Mouse (Mus musculus): ENCODE measurements around the gene Fryl. TPM values are rescaled to one million over a fixed set of nuclear protein-coding genes. Genes with fewer than 3 reads are reported as not detected.

The Fryl gene
- polyA plus RNA-seq, 1 experiment from 2014 or later = 33.4 TPM

- Histone ChIP-seq H3K9ac (no peak overlapping the region), H3K27me3 (replicated peaks) (no peaks in the 10 kb centered on the region), H3K36me3 (peaks cover 1% of the 10 kb centered on the region; the same call in 1 of the 2 replicates), H3K27ac (no peak overlapping the region), H3K4me3 (replicated peaks) (no peak overlapping the region), H3K4me1 (no peaks in the 10 kb centered on the region), H3K9me3 (no peaks in the 10 kb centered on the region), H3K4me2 (no peak overlapping the region)
- 93% methylated on average over 1 of the region's 1 CpGs for WGBS
- ATAC-seq (ENCODE audit: insufficient read depth, low FRiP score, low read depth) = no peak
These were observed 39.3 kb downstream of the Fryl start for GRCm38 (mm10) chr5:73217116-73217515.

- Histone ChIP-seq H3K27ac (no peak overlapping the region), H3K27me3 (replicated peaks) (no peaks in the 10 kb centered on the region), H3K36me3 (peaks cover 4% of the 10 kb centered on the region; the same call in 1 of the 2 replicates), H3K4me3 (replicated peaks) (no peak overlapping the region), H3K4me2 (no peak overlapping the region), H3K4me1 (no peaks in the 10 kb centered on the region), H3K9me3 (no peaks in the 10 kb centered on the region), H3K9ac (no peak overlapping the region)
- no peak for ATAC-seq (ENCODE audit: insufficient read depth, low FRiP score, low read depth)
- WGBS = 92% methylated on average over 9 of the region's 9 CpGs
These were observed 40.4 kb downstream of the Fryl start for GRCm38 (mm10) chr5:73216014-73216413.

GRCm38 (mm10) chr5:73212446-73212845, 44.0 kb downstream of the Fryl start:
- ATAC-seq (ENCODE audit: insufficient read depth, low FRiP score, low read depth) = no peak
- H3K27ac ChIP-seq = no peak overlapping the region
- H3K4me1 ChIP-seq = no peaks in the 10 kb centered on the region
- H3K9me3 ChIP-seq = no peaks in the 10 kb centered on the region
- no peak overlapping the region for H3K4me3 ChIP-seq (replicated peaks)
- no peak overlapping the region for H3K9ac ChIP-seq
- no peaks in the 10 kb centered on the region for H3K27me3 ChIP-seq (replicated peaks)
- 80% methylated on average over 9 of the region's 9 CpGs for WGBS
- peaks cover 4% of the 10 kb centered on the region; the same call in 1 of the 2 replicates for H3K36me3 ChIP-seq
- no peak overlapping the region for H3K4me2 ChIP-seq

GRCm38 (mm10) chr5:73211961-73212360, 44.5 kb downstream of the Fryl start:
- Histone ChIP-seq H3K4me2 (no peak overlapping the region), H3K4me1 (no peaks in the 10 kb centered on the region), H3K9me3 (no peaks in the 10 kb centered on the region), H3K9ac (no peak overlapping the region), H3K27ac (no peak overlapping the region), H3K4me3 (replicated peaks) (no peak overlapping the region), H3K27me3 (replicated peaks) (no peaks in the 10 kb centered on the region), H3K36me3 (peaks cover 4% of the 10 kb centered on the region; the same call in 1 of the 2 replicates)
- 83% methylated on average over 15 of the region's 15 CpGs for WGBS
- ATAC-seq (ENCODE audit: insufficient read depth, low FRiP score, low read depth) = no peak

GRCm38 (mm10) chr5:73210971-73211315, 45.5 kb downstream of the Fryl start:
- Histone ChIP-seq H3K9ac (no peak overlapping the region), H3K36me3 (peaks cover 4% of the 10 kb centered on the region; the same call in 1 of the 2 replicates), H3K9me3 (no peaks in the 10 kb centered on the region), H3K27ac (no peak overlapping the region), H3K27me3 (replicated peaks) (no peaks in the 10 kb centered on the region), H3K4me2 (no peak overlapping the region), H3K4me3 (replicated peaks) (no peak overlapping the region), H3K4me1 (no peaks in the 10 kb centered on the region)
- no peak for ATAC-seq (ENCODE audit: insufficient read depth, low FRiP score, low read depth)
- WGBS = 86% methylated on average over 6 of the region's 6 CpGs

- H3K27me3 ChIP-seq (replicated peaks) = no peaks in the 10 kb centered on the region
- 88% methylated on average over 22 of the region's 22 CpGs for WGBS
- no peaks in the 10 kb centered on the region for H3K9me3 ChIP-seq
- no peak overlapping the region for H3K9ac ChIP-seq
- H3K4me1 ChIP-seq = no peaks in the 10 kb centered on the region
- H3K36me3 ChIP-seq = peaks cover 4% of the 10 kb centered on the region; the same call in 1 of the 2 replicates
- H3K4me3 ChIP-seq (replicated peaks) = no peak overlapping the region
- H3K27ac ChIP-seq = no peak overlapping the region
- H3K4me2 ChIP-seq = no peak overlapping the region
- ATAC-seq (ENCODE audit: insufficient read depth, low FRiP score, low read depth) = no peak
These were observed 46.1 kb downstream of the Fryl start for GRCm38 (mm10) chr5:73210127-73210970.

GRCm38 (mm10) chr5:73209201-73210096, 47.0 kb downstream of the Fryl start:
- no peaks in the 10 kb centered on the region for H3K4me1 ChIP-seq
- no peak overlapping the region for H3K4me3 ChIP-seq (replicated peaks)
- peaks cover 4% of the 10 kb centered on the region; the same call in 1 of the 2 replicates for H3K36me3 ChIP-seq
- no peak overlapping the region for H3K27ac ChIP-seq
- H3K27me3 ChIP-seq (replicated peaks) = no peaks in the 10 kb centered on the region
- no peak overlapping the region for H3K9ac ChIP-seq
- no peak for ATAC-seq (ENCODE audit: insufficient read depth, low FRiP score, low read depth)
- 78% methylated on average over 20 of the region's 20 CpGs for WGBS
- H3K4me2 ChIP-seq = no peak overlapping the region
- no peaks in the 10 kb centered on the region for H3K9me3 ChIP-seq

GRCm38 (mm10) chr5:73208645-73209044, 47.8 kb downstream of the Fryl start:
- Histone ChIP-seq H3K9ac (no peak overlapping the region), H3K27ac (no peak overlapping the region), H3K36me3 (peaks cover 4% of the 10 kb centered on the region; the same call in 1 of the 2 replicates), H3K27me3 (replicated peaks) (no peaks in the 10 kb centered on the region), H3K4me3 (replicated peaks) (no peak overlapping the region), H3K9me3 (no peaks in the 10 kb centered on the region), H3K4me1 (no peaks in the 10 kb centered on the region), H3K4me2 (no peak overlapping the region)
- 80% methylated on average over 6 of the region's 6 CpGs for WGBS
- no peak for ATAC-seq (ENCODE audit: insufficient read depth, low FRiP score, low read depth)

- H3K4me1 ChIP-seq = no peaks in the 10 kb centered on the region
- WGBS = 71% methylated on average over 9 of the region's 9 CpGs
- H3K4me3 ChIP-seq (replicated peaks) = no peak overlapping the region
- ATAC-seq (ENCODE audit: insufficient read depth, low FRiP score, low read depth) = no peak
- no peaks in the 10 kb centered on the region for H3K27me3 ChIP-seq (replicated peaks)
- H3K9ac ChIP-seq = no peak overlapping the region
- H3K4me2 ChIP-seq = no peak overlapping the region
- no peaks in the 10 kb centered on the region for H3K9me3 ChIP-seq
- H3K36me3 ChIP-seq = no peaks in the 10 kb centered on the region
- H3K27ac ChIP-seq = no peak overlapping the region
These were observed 49.7 kb downstream of the Fryl start for GRCm38 (mm10) chr5:73206722-73207121.

GRCm38 (mm10) chr5:73205996-73206629, 50.3 kb downstream of the Fryl start:
- no peak overlapping the region for H3K9ac ChIP-seq
- no peaks in the 10 kb centered on the region for H3K27me3 ChIP-seq (replicated peaks)
- H3K4me3 ChIP-seq (replicated peaks) = no peak overlapping the region
- H3K27ac ChIP-seq = no peak overlapping the region
- H3K36me3 ChIP-seq = no peaks in the 10 kb centered on the region
- 69% methylated on average over 8 of the region's 8 CpGs for WGBS
- H3K4me1 ChIP-seq = no peaks in the 10 kb centered on the region
- ATAC-seq (ENCODE audit: insufficient read depth, low FRiP score, low read depth) = no peak
- H3K9me3 ChIP-seq = no peaks in the 10 kb centered on the region
- no peak overlapping the region for H3K4me2 ChIP-seq

- Histone ChIP-seq H3K4me3 (replicated peaks) (no peak overlapping the region), H3K9ac (no peak overlapping the region), H3K4me2 (no peak overlapping the region), H3K27me3 (replicated peaks) (no peaks in the 10 kb centered on the region), H3K9me3 (no peaks in the 10 kb centered on the region), H3K27ac (no peak overlapping the region), H3K36me3 (no peaks in the 10 kb centered on the region), H3K4me1 (no peaks in the 10 kb centered on the region)
- 63% methylated on average over 3 of the region's 3 CpGs for WGBS
- ATAC-seq (ENCODE audit: insufficient read depth, low FRiP score, low read depth) = no peak
These were observed 51.4 kb downstream of the Fryl start for GRCm38 (mm10) chr5:73205050-73205449.

All from stomach, embryonic 15.5 days (tissue).